Mouse (Mus musculus) E14TG2a.4 (cell line): Measurements from ENCODE around the gene Ltbr.
"Not testable (repeated sequence)": the region's sequence is repeated elsewhere in the genome, so short reads cannot be mapped to it uniquely, and the experiment has no call there.

Source experiments
- CTCF ChIP-seq: conservative IDR thresholded peaks from 2 replicates; pipeline ENCODE4 v1.5.1; 2014; ENCODE audit warnings: low read length
- NANOG ChIP-seq: IDR thresholded peaks from 2 replicates; pipeline ENCODE4 v1.6.1; 2014; ENCODE audit warnings: borderline replicate concordance, low read length, mixed read lengths

DNA sequence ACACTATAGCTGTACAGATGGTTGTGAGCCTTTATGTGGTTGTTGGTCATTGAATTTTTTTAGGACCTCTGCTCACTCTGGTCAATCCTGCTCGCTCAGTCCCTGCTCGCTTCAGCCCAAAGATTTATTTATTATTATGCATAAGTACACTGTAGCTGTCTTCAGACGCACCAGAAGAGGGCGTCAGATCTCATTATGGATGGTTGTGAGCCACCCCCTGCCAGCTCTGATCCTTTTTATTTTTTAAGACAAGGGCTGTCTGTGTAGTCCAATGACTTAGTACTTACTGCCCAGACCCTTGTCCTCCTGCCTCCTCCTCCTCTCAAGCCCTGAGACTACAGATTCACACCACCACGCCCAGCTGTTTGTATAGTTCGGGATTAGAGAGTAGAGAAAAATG is 47.1 kb downstream of the Ltbr start:
- TF ChIP-seq CTCF, NANOG: not testable (repeated sequence)
